Mouse (Mus musculus): Measurements from ENCODE around the gene Gabrp. TPM values are rescaled to one million over a fixed set of nuclear protein-coding genes. Genes with fewer than 3 reads are reported as not detected.

Gene Gabrp
- not detected for total RNA-seq (2021)
- long read RNA-seq, experiment 1, result 0 reads
- long read RNA-seq, experiment 2, result 0 reads

DNA sequence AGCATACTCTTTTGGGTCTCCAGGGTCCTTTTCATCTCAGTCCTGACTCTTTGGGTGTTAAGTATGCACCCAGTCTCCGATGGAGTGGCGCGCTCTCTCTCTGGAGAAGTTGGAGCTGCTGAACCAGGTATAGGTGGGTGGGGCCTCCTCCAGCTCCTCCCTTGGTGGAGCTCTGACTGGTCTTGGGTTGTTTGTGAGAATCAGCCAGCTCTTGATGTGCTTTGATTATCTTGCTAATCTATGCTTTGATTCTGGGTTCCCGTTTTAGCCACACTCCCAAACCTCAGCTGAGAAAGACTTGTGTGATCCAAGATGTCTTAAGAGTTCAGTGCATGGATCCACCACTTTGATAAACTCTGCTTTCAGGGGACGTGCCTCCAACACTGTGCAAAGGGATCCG, at the start of gene Gabrp:
Gene Gabrp, minus strand, starts transcription at position 101 of the 400 bp plus-strand sequence.
- DNase-seq (ENCODE audit: low spot score in 2 of 2), result no peak
- intact Hi-C loops (cut with DNase I), result no loop called here

DNA sequence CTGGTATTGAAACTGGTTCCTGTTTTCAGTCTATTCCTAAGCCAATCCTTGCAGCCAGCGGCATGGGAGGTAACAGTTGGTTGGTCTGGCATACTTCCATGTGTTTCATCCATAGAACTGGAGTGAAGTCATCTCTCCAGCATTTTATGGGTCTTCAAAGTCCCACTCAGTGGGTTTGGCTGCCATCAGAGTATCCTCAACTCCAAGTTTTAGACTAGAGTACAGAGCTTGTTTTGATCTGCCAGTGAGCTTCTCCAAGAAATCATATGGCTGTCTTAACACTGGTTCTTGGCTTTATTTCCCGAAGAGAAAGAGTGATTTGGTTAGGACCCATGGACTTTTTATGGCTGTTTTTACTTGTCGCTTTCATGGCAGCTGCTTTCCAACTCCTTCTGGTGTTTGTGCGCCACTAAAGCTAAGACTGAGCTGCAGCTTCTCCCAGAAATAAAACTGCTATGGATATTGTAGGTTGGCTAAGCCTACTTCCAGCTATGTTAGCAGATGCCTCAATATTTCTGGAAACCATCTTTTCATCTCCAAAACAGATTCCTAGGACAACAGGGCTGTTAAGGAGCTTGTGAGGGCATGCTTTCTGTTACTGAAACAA, 48.5 kb upstream of the Gabrp start:
- peak; percentile 22 to 54 for DNase-seq (ENCODE audit: low spot score in 2 of 2)
- intact Hi-C loops (cut with DNase I), result loop anchor here (5.0 kb wide), 1 partner anchor 75 kb away; no protein-coding TSS in a partner anchor

DNA sequence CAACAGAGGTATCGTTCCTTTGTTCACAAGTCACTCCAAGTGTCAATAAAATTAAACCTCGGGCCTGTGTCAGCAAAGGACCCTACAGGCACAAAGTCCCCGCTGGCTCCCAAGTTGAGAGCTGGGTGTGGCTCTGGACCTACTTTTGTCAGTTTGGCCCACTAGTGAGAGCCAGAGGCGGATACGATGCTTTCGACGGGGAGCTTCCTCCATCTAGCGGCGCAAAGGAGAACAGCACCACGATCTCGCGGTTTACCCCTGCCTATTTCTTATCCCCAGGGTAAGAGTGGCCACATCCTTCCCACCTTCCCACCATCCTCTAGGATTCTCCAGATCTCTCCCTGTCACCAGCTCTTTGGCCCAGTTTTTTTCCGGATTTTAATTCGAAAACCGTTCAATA, 35.5 kb upstream of the Gabrp start:
- intact Hi-C loops (cut with DNase I), result loop anchor here (2.0 to 10.0 kb wide), 3 partner anchors 45 to 437 kb away; no protein-coding TSS in a partner anchor
- peak; percentile 65 to 83 for DNase-seq (ENCODE audit: low spot score in 2 of 2)

DNA sequence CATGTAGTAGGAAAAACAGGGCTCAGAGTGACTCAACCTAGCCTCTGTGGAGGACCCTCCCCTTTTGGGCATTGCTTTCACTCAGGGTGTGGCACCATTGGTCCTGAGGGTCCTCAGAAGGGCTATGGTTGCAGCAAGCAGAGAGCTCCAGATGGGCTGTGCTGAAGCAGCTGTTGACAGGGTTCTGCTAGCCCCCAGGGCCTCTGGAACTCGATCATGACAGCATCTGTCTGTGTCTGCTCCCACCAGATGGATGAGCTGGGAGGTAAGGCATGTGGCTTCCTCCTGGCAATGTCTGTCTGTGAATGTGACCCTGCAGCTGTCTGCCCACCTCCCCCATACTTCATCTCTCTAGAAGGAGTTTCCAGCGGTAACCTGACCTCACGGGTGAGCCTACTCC, 29.0 kb upstream of the Gabrp start:
- intact Hi-C loops (cut with DNase I), result no loop called here

DNA sequence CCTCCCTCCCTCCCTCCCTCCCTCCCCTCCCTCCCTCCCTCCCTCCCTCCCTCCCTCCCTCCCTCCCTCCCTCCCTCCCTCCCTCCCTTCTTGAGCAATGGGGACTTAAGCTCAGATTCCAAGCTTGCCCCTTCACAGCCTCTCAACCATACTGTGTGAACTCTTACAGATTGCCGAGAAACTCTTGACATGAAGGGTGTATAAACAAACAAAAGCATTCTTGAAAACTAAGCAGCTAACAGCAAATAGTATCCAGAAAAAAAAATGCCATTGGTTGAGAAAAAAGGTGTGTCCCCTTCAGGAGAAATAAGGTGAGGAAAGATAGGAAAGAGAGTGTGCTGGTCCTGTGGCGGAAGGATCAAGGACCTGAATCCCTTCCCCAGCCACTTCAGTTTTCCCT, 24.4 kb upstream of the Gabrp start:
- DNase-seq (ENCODE audit: low spot score in 2 of 2), result no peak
- intact Hi-C loops (cut with DNase I), result no loop called here

More for the DNA sequence above, 29.0 kb upstream of the Gabrp start:
- no peak for DNase-seq (ENCODE audit: low spot score in 2 of 2)

DNA sequence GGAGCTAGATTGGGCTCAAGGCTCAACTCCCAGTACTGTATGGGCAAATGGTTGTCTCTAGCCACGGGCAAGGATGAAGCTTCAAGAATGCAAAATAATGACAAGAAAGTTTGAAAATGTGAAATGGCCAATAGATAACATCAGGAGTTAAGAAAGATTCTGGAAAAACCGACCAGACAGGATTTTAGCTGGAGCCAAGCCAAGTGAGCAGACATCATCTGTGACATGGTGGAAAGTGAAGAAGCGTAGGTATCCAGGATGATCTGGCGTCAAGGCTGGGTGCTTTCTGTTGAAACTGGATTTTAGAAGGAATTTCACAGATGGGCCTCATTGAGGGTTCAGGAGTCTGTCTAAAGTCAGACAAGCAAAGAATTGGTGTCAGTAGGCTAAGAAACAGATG, 20.2 kb upstream of the Gabrp start, which contains the start of gene D130052B06Rik:
Gene D130052B06Rik, plus strand, starts transcription at position 317 of the 400 bp plus-strand sequence.
- intact Hi-C loops (cut with DNase I), result no loop called here
- DNase-seq (ENCODE audit: low spot score in 2 of 2), result no peak

DNA sequence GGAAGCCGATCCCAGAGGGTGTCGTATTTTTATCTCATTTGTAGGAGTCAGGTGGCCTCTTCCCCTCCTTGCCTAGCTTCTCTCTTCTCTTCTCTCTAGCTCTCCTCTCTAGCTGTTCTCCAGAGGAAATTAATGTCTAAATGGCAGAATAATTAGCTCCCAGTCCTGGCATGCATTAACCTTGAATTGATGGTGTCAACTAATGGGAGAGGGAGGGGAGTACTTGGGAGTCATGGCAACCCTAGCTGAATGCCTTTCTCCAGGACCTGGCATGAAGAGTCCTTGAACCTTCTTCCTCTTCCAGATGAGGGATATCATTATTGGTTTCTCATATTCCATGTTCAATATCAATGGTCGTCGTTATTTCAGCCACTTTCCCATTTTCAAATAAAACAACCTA, 17.9 kb upstream of the Gabrp start:
- intact Hi-C loops (cut with DNase I), result no loop called here
- no peak for DNase-seq (ENCODE audit: low spot score in 2 of 2)

DNA sequence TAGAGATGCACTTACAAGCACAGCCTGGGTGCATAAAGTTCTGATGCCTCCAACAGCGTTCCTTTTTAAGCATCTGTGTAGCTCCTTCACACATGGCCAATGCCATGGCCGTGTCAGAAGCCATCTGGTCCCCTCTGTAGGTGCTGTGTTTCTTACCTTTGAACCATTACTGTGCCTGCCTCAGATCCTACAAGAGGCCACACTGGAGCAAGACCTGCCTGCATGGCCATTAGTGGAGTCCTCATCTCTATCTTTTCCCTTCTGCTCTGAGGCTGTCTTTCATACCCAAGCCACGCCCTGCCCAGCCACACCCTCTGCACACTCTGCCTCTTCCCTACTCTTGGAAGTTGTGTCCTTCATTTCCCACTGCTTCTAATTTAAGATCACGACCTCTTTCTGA, 14.1 kb upstream of the Gabrp start:
- no peak for DNase-seq (ENCODE audit: low spot score in 2 of 2)
- intact Hi-C loops (cut with DNase I), result no loop called here

DNA sequence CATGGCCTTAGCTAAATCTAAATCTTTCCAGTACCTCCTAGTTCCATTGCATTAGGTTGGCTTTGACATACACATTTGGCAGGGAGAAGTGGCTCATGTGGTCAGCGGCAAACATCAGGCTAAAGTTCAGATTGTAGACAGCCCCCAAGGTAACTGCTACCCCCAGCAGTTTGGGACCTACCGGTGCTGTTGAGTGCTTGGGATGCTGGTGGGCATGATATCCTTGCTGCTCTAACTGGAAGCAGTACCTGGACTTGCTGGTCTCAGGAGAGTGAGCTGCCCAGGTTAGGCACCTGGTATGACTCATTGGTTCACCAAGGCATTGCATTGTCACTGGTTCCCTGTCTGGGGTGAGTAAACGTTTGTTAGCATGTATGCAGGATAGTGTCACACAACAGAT, 12.0 kb upstream of the Gabrp start:
- intact Hi-C loops (cut with DNase I), result no loop called here
- DNase-seq (ENCODE audit: low spot score in 2 of 2), result no peak

DNA sequence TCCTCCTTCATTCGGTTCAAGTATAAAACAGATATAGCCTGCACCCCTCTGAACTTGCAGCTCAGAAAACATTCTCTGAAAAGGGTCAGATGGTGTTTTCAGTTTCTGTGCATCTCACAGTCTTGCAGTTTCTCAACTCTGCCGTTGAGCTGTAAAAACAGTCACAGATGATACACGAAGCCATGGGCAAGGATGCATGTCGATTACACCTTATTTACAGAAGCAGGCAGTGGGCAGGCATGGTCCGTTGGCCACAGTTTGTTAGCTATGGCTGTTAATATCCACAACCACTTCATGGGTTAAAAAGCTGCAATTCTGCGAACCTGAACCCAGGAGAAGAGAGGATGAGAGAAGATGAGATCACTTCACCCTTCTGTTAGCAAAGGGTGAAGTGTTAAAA, 7.9 kb upstream of the Gabrp start:
- intact Hi-C loops (cut with DNase I), result no loop called here
- DNase-seq (ENCODE audit: low spot score in 2 of 2), result no peak

DNA sequence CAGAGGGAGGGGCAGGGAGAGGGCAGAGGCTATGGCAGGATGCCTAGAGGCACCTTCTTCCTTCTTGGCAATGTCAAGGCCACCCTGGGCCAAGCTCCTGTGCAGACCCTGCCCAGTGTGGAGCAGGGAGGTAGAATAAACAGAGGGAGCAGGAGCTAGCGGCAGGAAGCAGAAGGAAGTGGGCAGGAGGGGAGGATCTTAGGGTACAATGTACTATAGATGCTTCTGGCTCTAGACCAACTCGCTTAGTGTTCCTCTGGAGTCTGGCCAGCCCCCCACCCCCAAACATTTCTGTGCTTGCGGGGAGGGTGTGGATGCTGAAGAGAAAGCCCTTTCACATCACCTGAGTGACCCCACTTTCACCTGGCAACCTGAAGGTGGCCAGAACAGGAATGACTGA, 862 bp upstream of the Gabrp start:
- no peak for DNase-seq (ENCODE audit: low spot score in 2 of 2)
- intact Hi-C loops (cut with DNase I), result no loop called here

DNA sequence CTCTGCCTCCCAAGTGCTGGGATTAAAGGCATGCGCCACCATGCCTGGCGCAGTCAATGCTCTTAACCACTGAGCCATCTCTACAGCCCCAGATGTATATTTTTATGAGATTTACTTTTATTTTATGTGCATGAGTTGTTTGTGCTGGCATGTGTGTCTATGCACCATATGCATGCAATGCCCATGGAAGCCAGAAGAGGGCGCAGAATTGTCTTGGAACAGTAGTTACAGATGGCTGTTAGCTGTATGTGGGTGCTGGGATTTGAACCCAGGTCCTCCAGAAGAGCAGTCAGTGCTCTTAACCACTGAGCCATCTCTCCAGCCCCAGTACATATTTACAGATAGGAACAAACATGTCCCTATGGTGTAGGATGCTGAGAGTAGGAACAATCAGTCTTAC, 3.8 kb downstream of the Gabrp start:
- no peak for DNase-seq (ENCODE audit: low spot score in 2 of 2)
- intact Hi-C loops (cut with DNase I), result no loop called here

DNA sequence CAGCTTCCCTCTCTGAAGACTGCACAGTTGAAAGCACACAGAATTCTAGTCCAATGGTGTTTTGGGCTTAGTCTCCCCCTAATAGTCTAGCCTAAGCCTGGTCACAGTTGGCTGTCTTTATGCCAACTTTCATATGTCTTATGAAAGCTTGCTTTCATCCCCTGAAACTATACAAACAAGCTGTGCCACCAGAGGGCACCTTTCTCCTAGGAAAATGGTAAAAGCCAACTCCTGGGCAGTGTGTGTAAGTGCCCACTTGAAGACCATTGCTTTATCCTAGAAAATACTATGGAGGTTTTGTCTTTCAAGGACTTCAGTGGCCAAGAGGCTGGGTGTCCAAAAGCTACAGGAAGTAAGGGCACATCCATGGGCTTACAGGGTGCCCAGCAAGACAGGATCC, 8.3 kb downstream of the Gabrp start:
- DNase-seq (ENCODE audit: low spot score in 2 of 2), result peak; percentile 25 to 53
- intact Hi-C loops (cut with DNase I), result loop anchor here (1.0 kb wide), 1 partner anchor 151 kb away; no protein-coding TSS in a partner anchor

DNA sequence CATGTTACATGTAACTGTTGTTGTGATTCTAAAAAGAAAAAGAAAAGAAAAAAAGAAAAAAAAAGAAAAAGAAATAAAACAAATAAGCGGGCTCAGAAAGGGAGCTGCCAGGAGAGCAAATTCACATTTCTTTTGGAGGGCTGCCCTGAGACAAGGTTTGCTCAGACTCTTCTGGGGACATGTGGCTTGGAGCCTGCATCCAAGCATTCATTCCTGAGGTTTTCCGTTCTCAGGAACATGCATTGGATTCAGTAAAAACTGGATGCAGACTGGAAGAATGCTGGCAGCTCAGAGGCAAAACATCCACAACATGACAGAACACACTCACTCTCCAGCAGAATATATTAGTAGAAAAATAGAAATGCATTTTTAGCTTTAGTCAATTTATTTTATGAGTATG, 14.8 kb downstream of the Gabrp start:
- intact Hi-C loops (cut with DNase I), result no loop called here
- DNase-seq (ENCODE audit: low spot score in 2 of 2), result no peak

DNA sequence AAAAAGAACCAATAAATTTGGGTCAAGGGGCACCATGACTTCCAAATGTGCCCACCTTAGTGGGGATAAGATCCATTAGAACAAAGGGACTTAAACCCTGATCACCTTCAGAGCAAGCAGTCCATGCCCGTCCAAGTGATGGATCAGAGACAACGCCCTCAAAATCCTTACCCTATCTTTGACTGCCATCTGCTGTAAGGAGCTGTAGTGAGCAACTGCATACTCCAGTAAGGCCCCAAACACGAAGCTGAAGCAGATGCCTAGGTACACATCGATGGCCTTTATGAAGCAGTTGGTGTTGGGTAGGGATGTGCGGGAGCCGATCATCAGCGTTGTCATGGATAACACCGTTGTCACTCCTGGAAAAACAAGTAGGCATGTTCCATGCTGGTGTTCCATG, 24.6 kb downstream of the Gabrp start:
- intact Hi-C loops (cut with DNase I), result loop anchor here (2.0 kb wide), 1 partner anchor 377 kb away; no protein-coding TSS in a partner anchor
- peak; percentile 8 to 19 for DNase-seq (ENCODE audit: low spot score in 2 of 2)

DNA sequence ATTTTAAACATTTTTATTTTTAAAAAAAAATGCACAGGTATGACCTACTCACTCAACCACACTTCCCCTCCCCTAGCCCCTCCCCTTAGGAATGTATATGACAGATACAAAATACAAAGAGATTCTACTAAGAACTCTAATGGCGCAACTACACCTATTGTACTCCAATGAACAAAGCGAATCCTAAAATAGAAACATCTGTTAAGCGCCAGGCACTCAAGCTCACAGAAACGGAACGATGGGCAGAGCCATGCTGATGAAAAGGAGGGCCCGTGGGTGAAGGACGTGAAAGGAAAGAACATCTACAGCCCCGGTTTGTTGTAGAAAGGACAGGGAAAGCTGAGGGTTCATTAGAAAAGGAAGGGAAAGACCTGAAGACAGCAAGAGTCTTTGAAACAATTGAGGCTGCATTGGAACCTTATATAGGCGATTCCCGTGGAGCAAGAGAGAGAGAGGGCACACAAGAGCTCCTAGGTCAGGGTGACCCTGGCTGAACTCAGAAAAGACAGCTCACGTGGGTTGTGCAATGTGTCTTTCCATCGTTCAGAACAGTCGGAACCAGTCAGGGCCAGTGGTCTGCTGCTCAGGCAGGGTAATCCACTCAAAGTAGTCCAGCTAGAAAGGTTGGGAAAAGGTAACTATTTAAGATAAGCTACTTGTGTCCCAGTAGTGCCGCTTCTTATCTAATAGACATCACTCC, 27.7 kb downstream of the Gabrp start:
- intact Hi-C loops (cut with DNase I), result no loop called here

DNA sequence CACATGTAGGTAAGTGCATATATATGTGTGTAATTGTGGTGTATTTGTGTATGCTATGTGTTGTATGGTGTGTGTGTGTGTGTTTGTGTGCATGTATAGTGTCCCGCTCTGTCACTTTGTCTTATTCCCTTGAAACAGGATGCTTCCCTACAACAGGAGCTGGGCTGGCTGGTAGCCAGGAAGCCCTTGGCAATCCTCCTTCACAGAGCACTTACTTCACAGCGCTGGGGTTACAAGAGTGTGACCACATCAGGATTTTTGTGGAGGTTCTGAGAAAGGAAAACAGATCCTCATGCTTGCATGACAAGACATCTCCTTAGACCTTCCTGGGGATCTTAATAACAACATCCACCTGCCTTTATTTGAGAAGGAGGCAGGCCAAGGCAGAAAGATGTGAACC, 31.4 kb downstream of the Gabrp start:
- no peak for DNase-seq (ENCODE audit: low spot score in 2 of 2)
- intact Hi-C loops (cut with DNase I), result no loop called here

More for the DNA sequence above, 27.7 kb downstream of the Gabrp start:
- DNase-seq (ENCODE audit: low spot score in 2 of 2), result no peak

DNA sequence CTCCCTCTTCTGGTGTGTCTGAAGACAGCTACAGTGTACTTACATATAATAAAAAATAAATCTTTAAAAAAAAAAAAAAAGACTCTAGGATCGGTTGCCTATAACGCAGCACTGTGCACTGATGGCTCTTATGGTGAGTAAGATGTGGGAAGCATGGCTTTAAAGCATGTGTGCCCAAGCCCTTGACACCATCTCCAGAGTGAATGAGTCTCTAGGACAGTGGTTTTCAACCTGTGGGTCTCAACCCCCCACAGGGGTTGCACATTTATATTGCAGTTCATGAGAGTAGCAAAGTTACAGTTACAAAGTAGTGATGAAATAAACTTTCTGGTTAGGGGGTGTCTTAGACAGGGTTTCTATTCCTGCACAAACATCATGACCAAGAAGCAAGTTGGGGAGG, 33.8 kb downstream of the Gabrp start:
- intact Hi-C loops (cut with DNase I), result loop anchor here (5.0 kb wide), 1 partner anchor 243 kb away; no protein-coding TSS in a partner anchor
- DNase-seq (ENCODE audit: low spot score in 2 of 2), result no peak

DNA sequence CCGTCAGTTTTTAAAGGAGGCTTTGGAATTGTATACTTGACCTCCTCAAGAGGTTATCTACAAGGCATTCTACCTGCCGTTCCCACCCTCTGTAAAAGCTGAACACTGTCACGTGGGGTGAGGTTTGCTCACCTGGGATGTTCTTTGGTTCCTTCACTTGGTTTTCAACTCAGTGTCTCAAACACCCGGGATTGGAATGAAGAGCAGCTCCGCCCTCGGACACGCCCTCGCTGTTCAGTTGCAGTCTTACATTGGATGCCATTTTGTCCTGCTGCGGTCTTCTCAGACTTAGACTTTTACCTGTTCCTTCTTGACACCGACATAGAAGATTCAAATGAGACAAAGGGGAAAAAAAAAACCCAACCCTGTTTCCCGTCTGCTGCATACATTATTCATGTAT, 34.6 kb downstream of the Gabrp start:
- DNase-seq (ENCODE audit: low spot score in 2 of 2), result no peak
- intact Hi-C loops (cut with DNase I), result loop anchor here (5.0 kb wide), 1 partner anchor 242 kb away; no protein-coding TSS in a partner anchor

DNA sequence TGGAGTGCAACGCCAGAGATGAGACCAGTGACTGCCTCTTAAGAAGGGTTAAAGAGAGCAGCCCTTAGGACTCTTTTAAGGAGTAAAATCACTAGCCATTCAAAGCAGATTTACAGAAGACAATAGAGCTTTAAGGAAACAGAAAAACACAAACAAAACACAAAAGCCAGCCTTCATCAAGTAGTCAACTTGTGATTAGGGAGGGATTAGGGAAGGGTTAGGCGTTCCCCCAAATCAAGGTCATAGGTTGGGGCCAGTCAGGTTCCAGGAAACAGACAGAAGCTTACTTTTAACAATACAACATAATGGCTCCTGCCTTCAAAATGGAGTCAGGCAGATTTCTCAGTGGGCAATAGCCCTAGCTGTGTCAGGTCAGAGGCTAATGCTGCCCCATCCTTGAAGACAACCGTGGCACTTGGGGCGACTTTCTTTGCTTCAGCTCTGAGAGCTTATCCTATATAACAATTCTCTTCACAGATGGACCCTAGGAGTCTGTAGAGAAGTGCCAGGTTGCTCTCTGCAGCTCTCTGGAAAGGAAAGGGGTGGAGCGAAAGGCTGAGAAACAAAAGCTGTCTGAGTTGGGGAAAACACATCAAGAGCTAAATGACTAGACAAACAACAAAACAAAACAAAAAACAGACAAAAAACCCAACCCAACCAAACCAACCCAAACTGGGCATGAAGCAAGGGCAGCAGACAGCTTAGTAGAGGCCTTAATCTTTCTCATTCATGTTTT, 41.2 kb downstream of the Gabrp start:
- no peak for DNase-seq (ENCODE audit: low spot score in 2 of 2)
- intact Hi-C loops (cut with DNase I), result no loop called here

Measured in left cerebral cortex, postnatal 14 days (tissue).